Mouse (Mus musculus) urinary bladder, adult 2 months (tissue): ENCODE measurements around the gene Rsrc1. TPM values are rescaled to one million over a fixed set of nuclear protein-coding genes. Genes with fewer than 3 reads are reported as not detected.

Experiments
- DNase-seq: peaks from one replicate; pipeline ENCODE4 v3.0.0; 2022; ENCODE audit warnings: low spot score
- polyA plus RNA-seq: library from polyadenylated mRNA; depleted of rRNA; stranded (reverse); fragments of >200 nt; gene quantifications from 2 replicates; pipeline ENCODE4 v1.2.3, GENCODE M21; 2012

Rsrc1 gene
- polyA plus RNA-seq, 1 experiment: 8.0 TPM

GRCm38 (mm10) chr3:67280247-67280646, 299.1 kb downstream of the Rsrc1 start:
- no peak for DNase-seq

DNA sequence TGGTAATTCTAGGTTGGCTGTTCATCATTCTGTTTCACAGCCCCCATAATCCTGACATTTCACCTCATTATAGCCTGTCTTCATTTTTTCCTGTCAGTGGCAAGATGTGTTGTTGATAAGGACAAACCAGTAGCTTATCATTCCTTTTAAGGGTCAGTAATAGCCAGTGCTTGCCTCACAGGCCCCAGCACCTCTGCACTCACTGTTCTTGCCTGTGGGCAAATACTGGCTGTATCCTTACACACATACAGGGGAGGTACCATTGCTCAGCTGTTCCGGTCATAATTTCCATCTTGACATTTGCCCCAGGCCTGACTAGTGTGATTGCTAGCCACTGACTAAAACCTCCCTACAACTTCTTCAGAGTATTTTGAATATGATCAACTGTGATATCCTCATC, 302.8 kb downstream of the Rsrc1 start:
- no peak for DNase-seq

DNA sequence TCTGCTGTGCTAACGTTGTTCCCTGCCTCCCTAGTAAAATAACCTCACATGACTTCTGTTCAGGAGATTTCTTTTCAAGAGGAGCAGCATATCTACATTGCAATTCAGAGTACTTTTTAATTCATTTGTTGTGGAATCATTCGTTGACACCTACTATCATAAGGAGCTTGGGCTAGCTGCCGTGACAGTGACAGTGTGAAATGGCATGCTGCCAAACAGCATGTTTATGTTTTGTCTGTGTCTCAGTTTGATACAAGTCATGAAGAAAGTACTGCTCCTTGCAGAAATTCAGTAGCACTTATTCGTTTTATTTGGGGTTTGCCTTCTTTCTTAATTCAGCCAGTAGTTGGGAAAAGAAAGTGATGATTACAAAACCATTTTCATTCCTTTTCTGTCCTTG, 303.7 kb downstream of the Rsrc1 start:
- no peak for DNase-seq

- no peak for DNase-seq
Observed at GRCm38 (mm10) chr3:67288664-67289063, 307.5 kb downstream of the Rsrc1 start.

DNA sequence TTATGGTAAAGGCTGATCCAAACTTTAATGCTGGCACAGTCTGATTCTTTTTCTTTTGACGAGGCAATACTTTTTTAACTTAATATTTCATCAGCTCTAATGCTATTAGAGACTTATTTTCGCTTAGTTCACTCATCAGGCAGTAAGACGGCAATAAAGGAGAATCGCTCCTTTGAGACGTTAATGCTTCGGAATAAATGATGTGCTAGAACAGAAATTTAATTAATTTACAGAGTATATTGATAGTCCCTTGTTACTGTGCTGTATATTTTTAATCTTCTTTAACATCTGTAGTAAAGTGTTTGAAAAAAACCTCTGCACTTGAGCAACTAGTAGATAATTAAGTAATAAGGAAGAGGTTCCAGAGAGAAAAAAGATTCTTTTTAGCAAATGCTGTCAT, 308.3 kb downstream of the Rsrc1 start:
- DNase-seq: no peak

DNA sequence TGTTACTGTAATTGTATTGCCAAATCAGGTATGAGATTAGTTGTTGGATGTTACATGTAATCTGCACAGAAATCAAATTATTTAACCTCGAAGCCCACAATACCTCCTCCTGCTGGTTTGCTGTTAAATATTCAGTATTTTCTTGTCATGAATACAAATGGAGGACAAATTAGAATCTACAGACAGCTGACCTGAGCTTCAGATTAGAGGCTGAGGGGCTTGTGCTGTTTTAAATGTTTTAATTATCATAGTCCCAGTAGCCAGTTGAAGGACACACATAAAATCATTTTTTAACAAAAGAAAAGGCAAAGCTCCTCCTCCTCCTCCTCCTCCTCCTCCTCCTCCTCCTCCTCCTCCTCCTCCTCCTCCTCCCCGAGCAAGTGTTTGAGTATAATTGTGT, 327.5 kb downstream of the Rsrc1 start:
- DNase-seq: no peak

DNA sequence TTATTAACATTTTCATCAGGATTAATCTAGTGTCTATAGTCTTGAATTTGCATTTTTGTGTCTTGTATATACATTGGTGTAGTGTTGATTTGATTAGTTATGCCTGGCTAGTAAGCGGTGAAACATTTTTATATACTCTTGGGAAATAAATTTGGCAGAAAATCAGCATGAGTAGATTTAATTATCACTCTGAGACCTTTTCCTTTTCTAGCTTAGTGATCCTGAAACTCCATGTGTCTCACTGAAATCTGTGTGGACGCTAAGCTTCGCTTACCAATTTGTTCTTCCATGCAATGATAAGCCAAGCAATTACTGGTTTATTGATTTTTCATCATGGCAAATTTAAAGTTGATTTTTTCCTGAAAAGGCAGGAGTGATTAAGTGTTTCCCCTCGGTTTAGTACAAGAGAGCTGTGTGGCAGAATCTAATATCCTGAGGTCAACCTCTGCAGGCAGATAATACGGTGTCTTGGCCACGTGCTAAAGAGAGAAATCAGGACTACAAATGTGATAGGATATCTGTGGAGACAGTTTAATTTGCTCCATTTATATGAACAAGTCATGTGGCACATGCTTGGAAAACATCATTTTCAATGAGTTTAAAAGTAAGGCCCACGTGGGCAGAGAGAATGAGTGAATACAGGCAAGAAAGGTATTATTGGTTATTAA, 328.6 kb downstream of the Rsrc1 start:
- no peak for DNase-seq

DNA sequence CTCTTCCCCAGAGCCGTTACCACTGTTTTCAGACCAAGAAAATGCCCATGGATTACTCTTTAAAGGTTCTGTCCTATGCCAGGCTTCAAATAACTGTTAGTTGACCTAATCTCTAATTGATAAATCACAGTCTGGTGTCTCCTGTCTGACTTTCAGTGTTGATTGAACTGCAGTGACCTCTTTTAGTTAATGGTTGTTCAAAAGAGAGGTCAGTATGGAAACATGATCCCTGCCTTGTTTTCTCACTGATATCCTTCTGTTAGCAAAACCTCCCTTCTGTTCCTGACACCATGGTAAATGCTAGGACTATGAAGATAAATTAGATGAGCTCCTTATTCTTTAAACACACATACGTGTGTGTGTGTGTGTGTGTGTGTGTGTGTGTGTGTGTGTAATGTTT, 330.2 kb downstream of the Rsrc1 start:
- no peak for DNase-seq

DNA sequence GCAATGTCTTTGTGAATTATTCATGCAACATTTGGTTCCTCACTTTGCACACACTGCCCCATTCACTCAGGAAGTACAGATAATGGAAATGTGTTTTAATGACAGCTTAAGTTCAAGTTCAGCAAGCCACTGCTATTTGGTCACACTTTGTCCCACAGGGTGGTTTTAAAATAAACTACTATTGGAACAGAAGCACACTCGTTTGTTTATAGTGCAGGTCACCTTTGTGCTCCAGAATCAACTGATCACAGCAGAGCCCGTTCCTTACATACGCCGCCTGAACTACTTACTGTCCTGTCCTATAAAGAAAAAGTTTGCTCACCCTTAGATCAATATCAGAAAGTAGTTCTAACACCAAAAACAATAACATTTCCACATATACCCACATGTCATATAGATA, 341.2 kb downstream of the Rsrc1 start:
- DNase-seq: no peak

DNA sequence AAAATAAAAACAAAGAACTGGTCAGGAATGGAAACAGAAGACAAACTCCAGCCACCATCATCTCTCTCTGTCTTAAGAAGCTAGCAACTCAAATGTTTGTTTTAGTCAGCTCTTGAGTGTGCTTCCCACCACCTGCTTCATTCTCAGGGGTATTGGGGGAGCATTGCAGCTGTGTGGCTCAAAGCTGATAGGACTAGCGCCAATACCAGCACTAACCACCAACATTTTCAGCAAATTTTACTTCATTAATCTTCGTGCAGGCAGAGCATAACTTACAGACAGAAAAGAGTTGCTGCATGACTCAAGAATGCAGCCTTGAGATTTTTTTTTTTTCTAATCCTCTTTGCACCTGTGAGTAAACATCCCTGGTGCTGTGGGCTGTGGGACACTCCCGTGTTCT, 358.4 kb downstream of the Rsrc1 start:
- DNase-seq: no peak

DNA sequence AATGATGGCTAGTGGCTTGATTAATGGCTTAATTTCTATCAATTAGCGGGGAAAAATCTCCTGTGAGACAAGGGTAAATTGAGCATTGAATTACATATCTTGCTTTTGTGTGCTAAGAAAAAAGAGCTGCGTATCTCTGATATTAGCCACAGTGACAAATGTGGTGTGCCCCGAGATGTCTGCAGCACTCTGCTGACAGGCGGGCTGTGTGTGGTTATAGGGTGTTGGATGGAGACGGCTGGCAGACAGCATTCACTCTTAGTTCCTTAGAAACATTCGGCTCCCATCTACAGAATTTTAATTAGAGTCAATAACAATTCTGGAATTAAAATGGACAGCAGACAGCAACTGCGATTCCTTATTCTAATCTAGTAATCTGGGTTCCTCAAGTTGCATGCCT, 359.7 kb downstream of the Rsrc1 start:
- DNase-seq: no peak

DNA sequence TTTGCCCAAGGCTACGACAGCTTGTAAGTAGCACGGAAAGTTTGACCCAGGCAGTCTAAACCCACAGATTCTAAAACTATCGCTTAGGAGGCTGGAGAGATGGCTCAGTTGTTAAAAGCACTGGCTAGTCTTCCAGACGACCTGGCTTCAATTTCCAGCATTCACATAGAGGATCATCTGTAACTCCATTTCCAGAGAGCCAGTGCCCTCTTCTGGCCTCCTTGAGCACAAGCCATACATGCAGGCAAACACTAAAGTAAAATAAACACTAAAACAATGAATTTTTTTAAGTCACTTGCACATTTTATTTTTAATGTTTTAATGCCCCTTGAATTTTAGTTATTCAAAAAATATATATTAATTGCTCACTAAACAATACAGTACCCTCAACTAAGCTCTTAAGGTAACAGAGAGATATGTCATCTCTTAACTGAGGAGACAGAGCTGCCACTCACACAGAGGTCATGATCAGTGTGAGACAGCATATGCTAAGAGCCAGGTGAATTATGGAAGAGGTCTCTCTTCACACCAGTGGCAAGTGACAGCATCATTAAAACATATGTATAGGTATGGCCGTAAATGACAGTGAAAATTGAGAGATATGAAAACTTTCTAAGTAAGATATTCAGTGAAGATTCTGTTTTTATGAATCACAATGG, 361.9 kb downstream of the Rsrc1 start:
- DNase-seq: no peak

DNA sequence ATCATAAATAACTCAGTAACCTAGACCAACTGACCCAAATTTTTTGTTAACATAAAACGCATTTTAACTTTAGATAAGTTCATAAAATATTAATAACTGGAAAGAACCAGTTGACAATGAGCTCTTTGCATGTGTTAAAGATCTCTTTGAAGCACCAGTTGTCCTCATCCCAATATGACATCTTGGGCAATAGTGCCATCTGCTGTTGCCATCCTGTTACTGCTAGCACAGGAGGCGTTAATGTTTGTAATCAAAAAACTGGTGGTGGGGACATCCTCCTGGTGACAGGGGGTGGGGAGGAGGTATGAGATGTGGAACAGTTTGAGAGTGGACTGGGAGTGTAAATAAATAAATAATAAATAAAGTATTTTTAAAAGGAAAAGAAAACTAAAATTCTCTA, 363.4 kb downstream of the Rsrc1 start:
- DNase-seq: no peak

- no peak for DNase-seq
Observed at GRCm38 (mm10) chr3:67346674-67347073, 365.5 kb downstream of the Rsrc1 start.

DNA sequence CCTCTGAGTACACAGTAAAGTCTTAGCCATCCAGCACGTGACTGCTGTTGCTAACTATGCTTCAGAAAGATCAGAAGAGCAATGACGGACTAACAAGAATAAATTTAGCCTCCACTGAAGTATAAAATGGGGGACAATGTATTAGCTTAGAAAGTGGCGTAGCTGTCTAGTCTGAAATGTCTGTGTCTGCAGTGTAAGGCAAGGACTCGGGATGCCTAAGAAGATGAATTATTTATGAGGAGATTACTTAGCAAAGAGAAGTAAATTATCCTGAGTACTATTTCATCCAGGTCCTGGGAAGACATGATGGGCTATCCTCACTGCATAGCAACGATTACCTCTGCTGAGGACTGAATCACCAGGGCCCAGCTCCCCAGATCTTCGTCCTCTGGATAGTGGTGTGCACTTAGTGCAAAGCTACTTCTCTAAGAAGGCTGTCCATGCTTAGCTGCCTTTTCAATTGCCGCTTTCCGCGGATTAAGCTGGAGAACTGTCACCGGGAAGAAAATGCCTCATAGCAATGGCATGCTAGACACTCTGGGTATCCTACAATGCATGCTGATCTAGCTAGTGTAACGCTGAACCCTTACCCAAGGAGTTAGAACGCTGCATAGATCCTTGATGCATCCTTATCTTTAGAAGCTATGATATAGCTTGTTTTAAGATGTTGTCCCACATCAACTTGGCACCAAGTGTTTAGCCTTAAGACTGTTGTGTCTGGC, 370.4 kb downstream of the Rsrc1 start:
- no peak for DNase-seq

GRCm38 (mm10) chr3:67352128-67352762, 371.1 kb downstream of the Rsrc1 start:
- DNase-seq: no peak

DNA sequence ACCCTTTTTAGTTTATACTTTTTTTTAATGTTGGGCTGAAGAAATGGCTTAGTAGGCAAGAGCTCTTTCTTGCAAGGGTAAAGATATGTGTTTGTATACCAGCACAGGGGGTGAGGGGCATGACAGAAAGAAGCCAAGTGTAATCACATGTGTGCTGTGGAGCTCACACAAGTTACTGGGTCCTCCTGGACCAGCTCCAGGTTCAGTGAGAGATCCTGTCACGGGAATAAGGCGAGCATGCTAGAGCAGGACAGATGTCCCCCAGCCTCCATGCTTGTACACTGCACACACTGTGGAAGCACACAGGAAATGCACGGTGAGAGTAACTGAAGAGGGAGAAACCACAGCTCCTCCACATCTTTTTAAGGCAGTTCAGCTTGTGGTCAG, 371.6 kb downstream of the Rsrc1 start:
- no peak for DNase-seq

- no peak for DNase-seq
Observed at GRCm38 (mm10) chr3:67358376-67358775, 377.2 kb downstream of the Rsrc1 start.

DNA sequence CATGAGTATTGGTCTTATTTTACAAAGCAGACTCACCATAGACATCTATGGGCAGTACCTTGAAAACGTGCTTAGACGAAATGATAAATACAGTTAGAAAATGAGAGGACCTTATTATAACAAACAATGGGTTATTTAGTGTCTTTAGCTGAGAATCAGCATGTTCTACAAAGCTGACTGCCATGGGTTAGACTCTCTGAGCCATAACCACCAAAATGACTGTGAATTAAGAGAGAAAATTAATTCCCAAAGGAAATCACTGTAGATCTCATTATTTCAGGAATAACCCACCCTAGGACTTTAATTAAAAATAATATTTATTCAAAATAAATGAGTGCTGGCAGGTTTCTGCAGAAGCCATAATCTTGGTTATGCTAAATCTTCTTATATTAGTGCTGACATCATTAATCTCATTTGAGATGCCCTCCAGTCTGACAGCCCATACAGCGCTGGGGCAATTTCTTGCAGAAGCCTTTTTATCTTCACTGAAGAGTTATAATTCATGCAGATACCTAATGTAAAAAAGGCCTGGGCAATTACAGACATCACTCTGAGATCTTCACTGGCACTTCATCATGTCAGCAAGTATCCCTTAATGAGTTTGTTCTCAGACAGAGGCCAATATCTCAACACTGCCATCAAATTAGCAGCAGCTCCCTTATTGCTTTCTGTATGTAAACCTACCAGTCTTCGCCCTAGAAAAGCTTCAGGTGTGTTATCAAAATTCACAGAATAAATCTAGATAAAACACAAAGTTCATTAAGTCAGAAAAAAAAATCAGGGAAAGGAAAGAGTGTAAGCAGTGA, 385.1 kb downstream of the Rsrc1 start:
- no peak for DNase-seq

GRCm38 (mm10) chr3:67367481-67367880, 386.3 kb downstream of the Rsrc1 start:
- DNase-seq: no peak

DNA sequence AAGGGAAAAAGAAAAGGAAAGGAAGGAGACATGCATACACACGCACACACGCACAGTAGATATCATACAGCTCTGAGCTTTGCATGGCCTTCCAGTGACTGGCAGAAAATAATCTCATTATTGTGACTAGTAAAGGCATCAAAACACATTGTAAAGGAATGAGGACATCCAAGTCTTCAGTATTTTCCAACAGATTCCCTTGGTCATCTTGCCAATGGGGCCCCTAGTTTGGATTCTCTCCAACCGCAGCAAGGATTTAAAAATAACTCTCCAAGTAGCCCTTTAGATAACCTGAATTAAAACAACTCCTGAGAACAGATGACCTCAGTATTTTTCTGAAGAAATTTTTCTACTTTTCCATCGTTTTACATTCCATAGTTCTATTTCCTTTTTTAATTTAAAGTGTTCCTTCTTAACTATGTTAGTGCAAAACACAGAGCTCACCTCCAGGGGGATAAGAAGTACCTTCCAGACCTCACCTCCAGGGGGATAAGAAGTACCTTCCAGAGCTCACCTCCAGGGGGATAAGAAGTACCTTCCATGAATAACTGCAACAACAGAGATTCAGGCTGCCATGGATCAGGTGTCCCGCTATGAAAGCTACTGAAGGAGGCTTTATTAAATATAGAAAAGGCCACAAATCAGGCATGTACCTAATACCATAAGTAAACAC, 388.4 kb downstream of the Rsrc1 start:
- no peak for DNase-seq
